Mouse (Mus musculus): ENCODE measurements around the gene Klf16.
"Not testable (repeated sequence)": the region's sequence is repeated elsewhere in the genome, so short reads cannot be mapped to it uniquely, and the experiment has no call there.

The Klf16 gene

DNA sequence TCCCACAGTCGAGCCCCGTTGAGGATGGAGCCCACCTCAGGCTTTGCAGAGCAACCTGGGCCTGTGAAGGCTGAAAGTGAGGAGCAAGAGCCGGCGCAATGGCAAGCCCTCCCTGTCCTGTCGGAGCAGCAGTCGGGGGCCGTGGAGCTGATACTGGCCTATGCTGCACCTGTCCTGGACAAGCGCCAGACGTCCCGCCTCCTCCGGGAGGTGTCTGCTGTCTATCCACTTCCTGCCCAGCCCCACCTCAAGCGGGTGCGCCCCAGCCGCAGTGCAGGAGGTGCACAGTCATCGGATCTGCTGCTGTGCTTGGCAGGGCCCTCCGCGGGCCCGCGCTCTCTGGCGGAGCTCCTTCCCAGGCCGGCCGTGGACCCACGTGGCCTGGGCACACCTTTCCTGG lies 29.2 kb upstream of the Klf16 start:
- DNase-seq (ENCODE audit: low spot score in 2 of 2) = no peak

DNA sequence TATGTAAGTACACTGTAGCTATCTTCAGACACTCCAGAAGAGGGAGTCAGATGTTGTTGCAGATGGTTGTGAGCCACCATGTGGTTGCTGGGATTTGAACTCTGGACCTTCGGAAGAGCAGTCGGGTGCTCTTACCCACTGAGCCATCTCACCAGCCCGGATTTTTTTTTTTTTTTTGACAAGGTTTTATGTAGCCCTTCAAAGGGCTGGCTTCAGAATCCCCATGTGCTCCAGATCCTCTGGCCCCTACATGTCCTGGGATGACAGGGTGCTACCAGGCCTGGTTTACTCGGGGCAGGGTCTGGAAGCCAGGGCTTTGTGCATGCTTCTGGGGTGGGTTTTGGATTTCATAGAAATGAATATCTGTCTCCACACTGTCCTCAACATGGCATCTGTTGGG lies 28.6 kb upstream of the Klf16 start, which contains the start of gene Gm49322:
Gene Gm49322, plus strand, starts transcription at position 301 of the 400 bp plus-strand sequence.
- not testable (repeated sequence) for DNase-seq (ENCODE audit: low spot score in 2 of 2)

- DNase-seq (ENCODE audit: low spot score in 2 of 2) = no peak
These were observed 27.9 kb upstream of the Klf16 start for GRCm38 (mm10) chr10:80604988-80605387.

DNA sequence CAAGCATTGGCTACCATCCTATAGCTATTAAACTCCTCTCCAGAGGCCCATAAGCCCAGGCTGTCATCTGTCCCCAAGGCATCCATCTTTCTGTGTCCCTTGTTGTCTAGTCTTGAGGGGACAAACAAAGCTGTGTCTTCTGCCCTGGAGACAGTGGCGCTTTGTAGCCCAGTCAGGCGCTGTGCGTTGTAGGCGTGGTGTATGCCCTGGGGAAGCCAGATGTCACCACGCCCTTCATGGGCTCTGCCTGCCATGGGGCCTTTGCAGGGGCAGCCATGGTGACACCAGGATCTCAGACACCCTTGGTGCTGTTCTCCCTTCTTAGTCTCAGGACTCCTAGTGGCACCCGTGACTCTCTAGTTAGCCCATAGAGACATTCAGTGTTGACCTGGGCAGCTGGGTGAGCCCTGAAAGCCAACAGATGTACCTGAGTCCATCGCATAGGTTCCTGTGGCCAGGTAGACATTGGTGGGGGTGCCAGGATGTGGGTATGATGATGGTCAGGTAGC lies 26.9 kb upstream of the Klf16 start:
- DNase-seq (ENCODE audit: low spot score in 2 of 2) = no peak

- DNase-seq (ENCODE audit: low spot score in 2 of 2) = no peak
These were observed 26.2 kb upstream of the Klf16 start for GRCm38 (mm10) chr10:80603364-80603763.

DNA sequence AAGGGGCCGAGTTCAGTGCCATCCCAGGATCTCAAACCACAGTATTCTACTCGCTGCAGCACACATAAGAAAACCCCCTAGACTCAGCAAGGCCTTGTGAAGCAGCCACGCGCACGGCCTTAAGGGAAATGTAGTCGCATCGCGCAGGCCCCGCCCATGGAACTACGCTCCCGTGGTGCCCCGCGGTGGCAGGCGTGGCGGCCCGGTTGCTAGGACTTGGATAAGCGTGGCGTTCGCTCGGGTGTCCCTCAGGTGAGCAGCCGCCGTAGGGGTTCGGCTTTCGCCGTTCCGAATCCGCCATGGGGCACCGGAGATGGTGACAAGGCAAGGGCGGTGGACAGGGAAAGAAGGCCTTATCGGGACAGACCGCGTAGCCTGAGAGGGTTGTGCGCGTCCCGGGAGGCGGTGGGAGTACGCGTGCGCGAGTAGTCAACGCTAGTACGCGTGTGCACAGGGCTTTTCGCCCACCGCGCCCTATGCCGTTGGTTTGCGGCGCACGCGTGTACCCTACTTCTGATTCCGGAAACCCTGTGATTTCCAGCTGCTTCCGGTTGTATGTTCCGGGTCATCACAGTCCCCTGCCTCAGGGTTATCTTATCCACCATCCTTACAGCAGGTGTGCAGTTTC lies 25.7 kb upstream of the Klf16 start, which contains the start of the genes Scamp4 and Adat3:
Gene Scamp4, plus strand, starts transcription at position 175 of the 628 bp plus-strand sequence.
Gene Adat3, plus strand, starts transcription at position 183 of the 628 bp plus-strand sequence.
- DNase-seq (ENCODE audit: low spot score in 2 of 2) = peak; percentile 96 to 98

DNA sequence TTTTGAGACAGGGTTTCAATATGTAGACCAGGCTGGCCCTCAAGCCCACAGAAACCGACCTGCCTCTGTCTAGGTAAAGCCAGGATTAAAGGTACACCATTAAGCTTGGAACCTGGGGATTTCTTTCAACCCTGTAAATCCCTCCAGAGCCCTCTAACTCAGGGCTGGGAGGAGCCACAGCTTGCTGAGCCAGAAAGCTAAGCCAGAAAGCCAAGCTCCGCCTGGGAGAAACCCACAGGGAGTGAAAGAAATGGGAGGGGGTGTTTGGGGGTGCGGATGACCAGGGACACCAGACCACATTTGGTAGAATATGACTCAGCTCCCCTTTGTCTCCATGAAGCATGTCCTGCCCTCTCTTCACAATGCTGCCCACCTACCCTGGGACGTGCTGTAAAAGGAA lies 19.2 kb upstream of the Klf16 start:
- DNase-seq (ENCODE audit: low spot score in 2 of 2) = no peak

GRCm38 (mm10) chr10:80589879-80590854 lies 13.0 kb upstream of the Klf16 start, which contains the start of gene Abhd17a:
Gene Abhd17a, minus strand, starts transcription at chr10:80590341.
- peak; percentile 89 to 90 for DNase-seq (ENCODE audit: low spot score in 2 of 2)

- peak in 1 of 2 experiments; percentile 44 for DNase-seq (ENCODE audit: low spot score in 2 of 2)
These were observed 12.2 kb upstream of the Klf16 start for GRCm38 (mm10) chr10:80589127-80589878.

- no peak for DNase-seq (ENCODE audit: low spot score in 2 of 2)
These were observed 10.2 kb upstream of the Klf16 start for GRCm38 (mm10) chr10:80587305-80587657.

DNA sequence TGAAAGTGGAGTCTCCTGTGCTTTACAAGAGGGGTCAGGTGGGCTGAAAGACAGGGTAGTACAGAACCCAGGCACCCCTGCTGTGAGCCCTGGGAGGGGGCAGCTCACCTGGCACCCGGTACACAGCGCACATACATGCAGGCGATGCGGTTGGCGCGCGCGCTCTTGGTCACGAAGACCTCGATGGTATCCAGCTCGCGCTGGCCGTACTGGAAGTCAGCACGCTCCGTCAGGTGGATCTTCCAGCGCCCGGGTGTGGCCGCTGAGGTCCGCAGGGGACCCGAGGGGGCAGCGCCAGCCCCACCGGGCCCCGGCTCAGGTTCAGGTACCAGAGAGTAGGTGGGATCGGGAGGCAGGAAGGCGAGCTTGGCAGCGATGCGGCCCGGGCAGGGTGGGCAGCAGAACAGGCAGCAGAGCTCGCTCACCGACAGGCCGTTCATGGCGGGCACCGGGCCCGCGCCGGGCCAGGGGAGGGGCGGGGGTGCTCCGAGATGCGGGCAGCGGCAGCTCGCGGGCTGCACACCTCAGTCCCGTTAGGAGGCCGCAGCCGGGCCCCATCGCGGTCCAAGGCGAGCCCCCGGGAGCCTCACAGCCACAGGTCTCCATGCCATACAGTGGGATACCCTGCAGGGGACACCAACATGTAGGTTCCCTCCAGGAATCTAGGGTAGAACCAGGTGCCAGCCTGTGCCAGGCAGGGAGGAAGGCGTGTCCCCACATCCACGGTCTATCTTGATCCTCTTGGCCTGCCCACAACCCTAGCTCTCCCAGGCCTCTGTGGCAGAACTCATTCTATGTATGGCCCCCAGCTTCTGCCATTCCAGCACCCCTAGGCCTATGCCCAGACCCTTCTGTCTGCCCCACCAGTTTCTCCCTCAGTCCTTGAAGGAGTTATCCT lies 9.5 kb upstream of the Klf16 start:
- no peak for DNase-seq (ENCODE audit: low spot score in 2 of 2)

GRCm38 (mm10) chr10:80585581-80585980 lies 8.5 kb upstream of the Klf16 start:
- no peak for DNase-seq (ENCODE audit: low spot score in 2 of 2)

DNA sequence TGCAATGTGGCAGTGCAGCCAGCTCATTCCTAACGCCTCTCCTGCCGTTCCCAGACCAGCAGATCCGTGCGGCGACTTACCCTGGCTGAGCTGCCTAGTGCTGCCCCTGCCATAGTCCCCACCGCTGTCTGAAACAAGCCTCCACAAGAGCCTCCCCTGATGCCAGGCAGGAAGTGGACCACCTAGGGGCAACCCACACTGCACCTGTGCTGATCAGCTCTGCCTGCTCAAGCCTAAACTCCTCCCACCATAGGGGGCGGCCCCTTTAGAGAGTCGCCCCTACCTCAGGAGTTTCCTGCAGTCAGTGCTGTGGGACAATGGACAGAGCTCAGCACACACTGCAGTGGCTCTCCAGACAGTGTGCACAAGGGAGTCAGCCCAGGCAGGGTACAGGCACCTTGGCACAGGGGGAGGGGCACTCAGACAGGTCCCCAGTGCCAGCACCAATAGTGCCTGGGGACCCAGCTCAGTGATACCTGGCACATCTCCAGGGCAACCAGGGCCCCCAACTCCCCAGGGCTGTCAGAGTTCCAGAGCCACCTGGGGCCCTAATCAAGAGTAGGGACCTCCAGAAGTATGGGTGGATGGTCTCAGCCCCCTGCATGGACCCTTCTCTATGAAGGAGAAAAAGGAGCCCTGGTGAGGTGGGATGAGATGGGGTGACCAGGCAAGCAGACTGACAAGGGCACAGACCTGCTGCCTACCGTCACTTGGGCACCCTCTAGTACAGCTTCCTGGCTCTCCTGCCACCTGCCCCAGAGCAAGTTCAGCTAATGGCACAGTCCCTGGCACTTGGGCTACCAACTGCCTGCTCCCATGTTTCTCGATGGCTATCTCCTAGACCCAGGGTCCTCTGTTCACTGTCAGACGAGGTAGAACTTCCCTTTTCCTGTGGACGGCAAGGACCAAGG lies 7.8 kb upstream of the Klf16 start:
- no peak for DNase-seq (ENCODE audit: low spot score in 2 of 2)

DNA sequence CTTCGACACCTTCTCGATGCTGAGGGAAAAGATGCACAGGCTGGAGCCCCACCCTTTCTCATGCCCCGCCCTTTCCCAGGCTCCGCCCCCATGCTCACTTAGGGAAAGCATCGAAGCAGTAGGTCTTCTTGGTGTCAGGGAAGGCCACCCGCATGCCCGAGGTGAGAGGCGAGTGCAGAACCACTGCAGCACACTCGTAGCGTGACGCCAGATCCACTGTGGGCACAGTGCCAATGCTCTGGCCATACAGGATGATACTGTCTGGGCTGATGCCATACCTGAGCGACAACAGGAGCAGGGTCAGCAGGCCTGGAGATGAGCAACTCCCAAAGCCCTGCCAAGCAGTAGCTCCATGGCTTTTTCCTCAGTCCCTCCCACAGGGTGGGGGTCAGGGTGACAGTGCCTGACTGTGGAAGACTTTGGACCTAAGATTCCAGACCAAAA lies 6.9 kb upstream of the Klf16 start:
- no peak for DNase-seq (ENCODE audit: low spot score in 2 of 2)

DNA sequence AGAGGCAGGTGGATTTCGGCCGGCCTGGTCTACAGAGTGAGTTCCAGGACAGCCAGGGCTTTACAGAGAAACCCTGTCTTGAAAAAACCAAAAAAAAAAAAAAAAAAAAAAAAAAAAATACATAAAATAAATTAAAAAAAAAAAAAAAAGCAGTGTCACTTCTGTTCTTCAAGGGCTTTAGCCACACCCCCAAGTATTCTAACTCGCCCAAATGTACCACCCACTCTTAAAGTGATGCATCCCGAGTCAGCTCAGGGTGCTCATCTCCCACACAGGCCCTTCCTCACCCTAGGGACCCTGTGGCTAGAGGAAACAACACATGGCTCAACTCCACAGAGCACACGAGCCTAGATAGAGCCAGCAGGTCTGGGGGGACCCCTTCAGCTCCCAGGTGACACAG lies 5.9 kb upstream of the Klf16 start:
- no peak for DNase-seq (ENCODE audit: low spot score in 2 of 2)

- peak in 1 of 2 experiments; percentile 59 for DNase-seq (ENCODE audit: low spot score in 2 of 2)
These were observed 1.8 kb upstream of the Klf16 start for GRCm38 (mm10) chr10:80578911-80579310.

- DNase-seq (ENCODE audit: low spot score in 2 of 2) = peak; percentile 50 to 66
These were observed 1.1 kb upstream of the Klf16 start for GRCm38 (mm10) chr10:80578131-80578750.

DNA sequence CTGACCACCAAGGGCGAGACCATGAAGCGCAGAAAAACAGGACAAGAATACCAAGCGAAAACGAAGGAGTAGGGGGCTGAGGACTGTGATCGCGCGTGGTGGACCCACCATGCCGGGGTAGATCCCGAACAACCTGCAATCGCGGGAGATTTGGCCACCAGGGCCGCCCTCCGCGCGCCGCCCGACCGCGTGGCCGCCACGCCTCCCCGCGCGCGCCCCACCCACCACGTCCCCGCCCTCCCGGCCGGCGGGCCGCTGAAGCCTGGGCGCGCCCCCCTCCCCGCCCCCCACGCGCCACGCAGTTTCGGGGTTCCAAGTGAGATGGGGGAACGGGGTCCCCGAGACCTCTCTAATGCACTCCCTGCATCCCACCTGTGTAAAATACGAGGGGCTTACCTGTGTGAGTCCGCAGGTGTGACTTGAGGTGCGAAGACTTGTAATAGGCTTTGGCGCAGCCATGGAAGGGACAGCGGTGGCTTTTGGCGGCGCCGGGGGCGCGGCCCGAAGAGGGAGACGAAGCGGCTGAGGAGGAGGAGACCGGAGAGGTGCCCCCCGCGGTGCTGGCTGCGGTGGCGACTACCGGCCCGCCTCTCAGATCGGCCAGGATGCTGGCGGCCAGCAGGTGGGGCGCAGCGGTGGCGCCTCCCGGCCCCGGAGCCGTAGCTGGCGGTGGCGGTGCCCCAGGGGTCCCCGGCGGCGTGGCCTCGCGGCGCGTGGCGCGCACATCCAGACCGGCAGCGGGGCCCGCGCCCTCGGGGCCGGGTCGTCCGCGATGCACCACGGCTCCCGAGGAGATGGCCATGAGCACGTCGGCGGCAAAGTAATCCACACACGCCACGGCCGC lies 548 bp downstream of the Klf16 start:
- DNase-seq (ENCODE audit: low spot score in 2 of 2) = peak in 1 of 2 experiments; percentile 40
